Mouse (Mus musculus) megakaryocyte, embryonic 14.5 days (primary cell): Measurements from ENCODE around the gene Camk1. TPM values are rescaled to one million over a fixed set of nuclear protein-coding genes. Genes with fewer than 3 reads are reported as not detected.

Experiments
- H3K27me3 ChIP-seq: replicated peaks from 2 replicates; pipeline ENCODE3; 2012; ENCODE audit warnings: inconsistent platforms
- H3K36me3 ChIP-seq: replicated peaks from 2 replicates; pipeline ENCODE3; 2012; ENCODE audit warnings: low read length, inconsistent platforms, mixed read lengths
- H3K4me1 ChIP-seq: 2 replicates; pipeline ENCODE4 v1.6.1; 2012; ENCODE audit warnings: inconsistent platforms
- H3K4me3 ChIP-seq: replicated peaks from 2 replicates; pipeline ENCODE3; 2012; ENCODE audit warnings: moderate library complexity, mild to moderate bottlenecking, inconsistent platforms
- H3K9me3 ChIP-seq: 2 replicates; pipeline ENCODE4 v1.6.1; 2012; ENCODE audit warnings: inconsistent platforms
- FLI1 ChIP-seq: IDR thresholded peaks from 2 replicates; pipeline ENCODE4 v1.6.1; 2012; ENCODE audit warnings: low read length, inconsistent platforms, mixed read lengths
- GATA1 ChIP-seq: IDR thresholded peaks from 3 replicates; pipeline ENCODE4 v1.6.1; 2012; ENCODE audit warnings: mixed read lengths, low read length, inconsistent platforms, borderline replicate concordance
- polyA plus RNA-seq: library from polyadenylated mRNA; stranded (reverse); fragments of >175 nt; gene quantifications from 2 replicates; pipeline ENCODE4 v1.2.3, GENCODE M21; 2012; ENCODE audit warnings: low replicate concordance; ENCODE audit not compliant: insufficient read depth

The Camk1 gene
- polyA plus RNA-seq, 1 experiment, result 31.4 TPM

DNA sequence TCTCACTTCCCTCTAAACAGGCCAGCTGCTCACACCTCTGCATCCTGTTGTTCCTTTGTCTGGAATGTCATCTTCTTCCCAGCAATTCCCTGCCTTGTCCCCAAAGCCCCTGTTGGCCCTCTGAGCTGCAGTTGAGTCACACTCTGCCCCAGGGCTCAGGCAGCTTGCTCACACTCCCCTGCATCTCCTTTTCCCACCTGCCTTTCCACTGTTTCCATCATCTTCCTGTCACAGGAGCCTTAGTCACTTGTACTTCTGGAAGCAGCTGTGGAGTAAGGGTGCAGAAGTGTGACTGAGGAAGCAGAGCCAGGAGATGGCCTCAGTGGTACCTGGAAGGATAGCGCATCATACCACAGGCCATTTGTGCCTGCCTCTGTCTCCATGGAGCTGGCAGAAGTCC, 18.5 kb upstream of the Camk1 start:
- peak overlapping the region; percentile 21 for H3K4me3 ChIP-seq
- peaks cover 13% of the 10 kb centered on the region for H3K27me3 ChIP-seq
- H3K9me3 ChIP-seq, result no peaks in the 10 kb centered on the region
- peaks cover 29% of the 10 kb centered on the region for H3K4me1 ChIP-seq
- TF ChIP-seq FLI1 (no peak), GATA1 (no peak)
- peaks cover 13% of the 10 kb centered on the region for H3K36me3 ChIP-seq

DNA sequence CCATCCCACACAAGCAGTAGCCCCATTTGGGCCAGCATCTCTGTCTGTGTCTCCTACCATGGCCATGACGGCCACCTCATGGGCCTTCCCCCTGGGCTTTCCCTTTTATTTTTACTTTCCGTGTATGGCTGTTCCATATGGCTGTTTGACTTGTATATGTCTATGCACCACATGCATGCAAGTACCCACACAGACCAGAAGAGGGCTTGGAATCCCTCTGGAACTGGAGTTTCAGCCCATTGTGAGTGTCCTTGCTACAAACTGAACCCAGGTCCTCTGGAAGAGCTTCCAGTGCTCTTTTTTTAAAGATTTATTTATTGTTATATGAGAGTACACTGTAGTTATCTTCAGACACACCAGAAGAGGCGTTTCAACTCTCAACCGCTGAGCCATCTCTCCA, 17.7 kb upstream of the Camk1 start:
- no peaks in the 10 kb centered on the region for H3K9me3 ChIP-seq
- H3K4me3 ChIP-seq, result no peak overlapping the region
- TF ChIP-seq GATA1, result no peak
- no peak for TF ChIP-seq FLI1
- peaks cover 29% of the 10 kb centered on the region for H3K4me1 ChIP-seq
- peaks cover 15% of the 10 kb centered on the region for H3K27me3 ChIP-seq
- H3K36me3 ChIP-seq, result peaks cover 5% of the 10 kb centered on the region

DNA sequence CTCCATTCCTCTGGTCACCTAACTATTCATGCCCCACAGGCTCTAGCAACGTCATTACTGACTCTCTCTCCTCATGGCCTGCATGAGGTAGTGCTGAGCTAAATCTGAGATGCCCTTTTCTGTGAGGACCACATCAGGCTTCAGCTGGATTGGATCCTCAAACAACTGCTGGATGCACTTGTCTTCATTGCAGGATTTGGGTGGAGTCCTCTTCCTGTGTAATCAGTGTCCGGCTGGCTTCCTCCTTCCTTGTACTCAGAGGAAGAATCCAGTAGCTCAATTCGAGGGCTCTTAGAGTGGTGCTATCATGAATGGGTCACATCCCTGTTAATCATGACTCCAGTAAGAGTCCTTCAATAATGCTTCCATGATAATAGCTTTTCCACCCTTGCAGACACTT, 9.9 kb upstream of the Camk1 start:
- peaks cover 10% of the 10 kb centered on the region for H3K27me3 ChIP-seq
- no peak overlapping the region for H3K4me3 ChIP-seq
- no peaks in the 10 kb centered on the region for H3K9me3 ChIP-seq
- TF ChIP-seq GATA1 (no peak), FLI1 (no peak)
- H3K4me1 ChIP-seq, result peaks cover 21% of the 10 kb centered on the region
- no peaks in the 10 kb centered on the region for H3K36me3 ChIP-seq

DNA sequence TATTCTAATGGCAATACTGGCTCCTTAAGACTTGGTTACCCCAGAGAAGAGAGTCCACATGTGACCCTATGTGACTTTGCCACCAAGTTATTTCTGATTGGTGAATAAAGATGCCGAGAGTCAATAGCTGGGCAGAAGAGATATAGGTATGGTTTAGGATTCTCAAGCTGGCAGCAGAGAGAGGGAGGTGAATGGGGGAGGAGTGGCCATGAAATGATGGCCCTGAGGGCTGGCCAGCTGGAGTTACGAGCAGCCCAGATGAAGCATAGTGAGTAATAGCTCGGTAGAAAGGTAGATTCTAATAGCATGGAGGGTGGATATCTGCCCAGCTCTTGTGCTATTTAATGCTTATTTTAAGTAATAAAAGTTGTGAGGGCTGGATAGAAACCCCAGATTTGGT, 9.0 kb upstream of the Camk1 start:
- Histone ChIP-seq H3K4me3 (no peak overlapping the region), H3K36me3 (no peaks in the 10 kb centered on the region), H3K9me3 (no peaks in the 10 kb centered on the region), H3K27me3 (peaks cover 6% of the 10 kb centered on the region), H3K4me1 (peaks cover 21% of the 10 kb centered on the region)
- TF ChIP-seq FLI1 (no peak), GATA1 (no peak)

DNA sequence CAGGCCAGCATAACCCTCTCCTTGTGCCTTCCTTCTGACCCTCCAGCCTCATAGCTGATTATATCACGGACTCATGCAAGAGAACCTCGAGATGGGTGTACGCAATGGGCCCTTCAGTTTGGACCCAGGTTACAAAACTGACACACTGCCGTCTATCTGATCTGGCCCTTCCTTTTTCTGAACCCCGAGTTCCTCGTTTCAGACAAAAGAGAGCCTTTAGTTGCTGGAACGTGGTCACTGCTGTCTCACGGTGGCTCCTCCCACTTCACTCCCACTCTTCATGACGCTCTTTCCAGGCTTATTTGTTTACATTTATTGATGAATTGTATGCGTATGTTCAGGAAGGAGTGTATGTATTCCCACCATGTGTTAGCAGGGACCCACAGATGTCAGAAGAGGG, 7.9 kb upstream of the Camk1 start:
- H3K36me3 ChIP-seq, result no peaks in the 10 kb centered on the region
- no peaks in the 10 kb centered on the region for H3K9me3 ChIP-seq
- H3K27me3 ChIP-seq, result peaks cover 4% of the 10 kb centered on the region
- H3K4me3 ChIP-seq, result no peak overlapping the region
- peaks cover 21% of the 10 kb centered on the region for H3K4me1 ChIP-seq
- TF ChIP-seq GATA1 (no peak), FLI1 (no peak)

DNA sequence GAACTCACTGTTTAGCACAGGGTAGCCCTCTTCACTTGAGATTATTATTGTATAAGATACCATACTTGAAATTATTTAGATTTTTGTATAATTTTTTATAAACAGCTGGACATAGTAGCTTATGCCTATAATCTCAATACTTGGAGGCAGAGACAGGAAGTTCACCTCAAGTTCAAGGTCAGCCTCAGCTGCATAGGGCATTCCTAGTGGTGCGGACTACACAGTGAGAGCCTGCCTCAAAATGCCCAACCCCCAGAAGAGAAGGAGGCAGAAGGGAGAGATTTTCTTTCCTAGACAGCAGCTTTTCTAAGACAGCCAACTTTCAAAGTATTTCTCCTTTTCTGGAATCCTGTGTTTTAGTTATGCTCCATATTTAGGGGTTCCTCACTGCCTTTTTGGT, 7.4 kb upstream of the Camk1 start:
- Histone ChIP-seq H3K36me3 (no peaks in the 10 kb centered on the region), H3K9me3 (no peaks in the 10 kb centered on the region), H3K27me3 (peaks cover 4% of the 10 kb centered on the region), H3K4me3 (no peak overlapping the region), H3K4me1 (peaks cover 21% of the 10 kb centered on the region)
- TF ChIP-seq GATA1, result no peak
- TF ChIP-seq FLI1, result no peak

DNA sequence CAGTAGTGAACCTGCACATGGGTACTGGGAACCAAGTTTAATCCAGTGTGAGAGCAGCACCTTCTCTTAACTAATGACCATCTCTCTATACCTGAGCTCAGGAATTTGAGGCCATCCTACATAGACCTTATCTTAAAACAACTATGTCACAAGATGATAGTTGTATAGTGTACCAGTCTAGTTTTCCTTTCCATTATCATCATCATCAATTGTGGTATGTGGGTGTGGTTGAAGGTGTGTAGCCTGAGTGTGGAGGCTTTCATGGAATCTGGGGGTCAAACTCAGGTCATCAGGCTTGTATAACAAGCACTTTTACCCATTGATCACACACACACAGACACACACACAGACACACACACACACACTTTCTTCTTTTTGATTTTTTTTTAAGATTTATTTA, 6.8 kb upstream of the Camk1 start:
- H3K4me1 ChIP-seq, result peaks cover 18% of the 10 kb centered on the region
- H3K27me3 ChIP-seq, result peaks cover 4% of the 10 kb centered on the region
- H3K36me3 ChIP-seq, result no peaks in the 10 kb centered on the region
- no peaks in the 10 kb centered on the region for H3K9me3 ChIP-seq
- H3K4me3 ChIP-seq, result no peak overlapping the region
- no peak for TF ChIP-seq GATA1
- no peak for TF ChIP-seq FLI1

DNA sequence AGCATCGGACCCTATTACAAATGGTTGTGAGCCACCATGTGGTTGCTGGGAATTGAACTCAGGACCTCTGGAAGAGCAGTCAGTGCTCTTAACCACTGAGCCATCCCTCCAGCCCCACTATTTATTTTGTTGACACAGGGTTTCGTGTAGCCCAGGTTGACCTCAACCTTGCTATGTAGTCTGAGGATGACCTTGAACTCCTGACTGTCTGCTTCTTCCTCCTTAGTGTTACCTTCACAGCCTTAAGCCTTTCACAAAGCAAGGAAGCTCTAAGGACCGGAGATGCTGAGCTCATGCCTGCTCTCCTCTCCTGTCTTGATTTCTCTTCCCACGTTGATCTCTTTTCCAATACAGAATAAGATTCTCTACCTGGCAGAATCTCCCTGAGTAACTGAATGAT, 3.1 kb upstream of the Camk1 start:
- peaks cover 38% of the 10 kb centered on the region for H3K4me1 ChIP-seq
- H3K27me3 ChIP-seq, result peaks cover 23% of the 10 kb centered on the region
- no peak overlapping the region for H3K4me3 ChIP-seq
- no peaks in the 10 kb centered on the region for H3K9me3 ChIP-seq
- TF ChIP-seq FLI1 (no peak), GATA1 (no peak)
- no peaks in the 10 kb centered on the region for H3K36me3 ChIP-seq

DNA sequence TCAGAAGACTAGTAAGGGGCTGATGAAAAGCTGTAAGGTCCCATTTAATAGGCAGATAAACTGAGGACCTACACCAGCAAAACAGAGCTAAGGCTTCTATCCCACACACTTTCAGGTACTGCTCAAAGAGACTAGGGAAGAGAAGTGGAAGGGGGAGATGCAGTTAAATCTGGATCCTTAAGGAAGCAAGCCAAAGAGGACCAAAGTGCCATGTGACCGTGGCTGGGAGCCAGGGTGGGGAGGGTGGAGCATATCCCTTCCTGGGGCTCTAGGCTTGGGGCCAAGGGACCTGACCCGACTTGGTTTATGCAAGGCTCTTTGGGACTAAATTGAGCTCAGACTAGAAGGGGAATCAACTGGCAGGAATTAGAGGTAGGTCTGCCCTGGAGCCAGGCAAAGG, 537 bp upstream of the Camk1 start:
- Histone ChIP-seq H3K9me3 (no peaks in the 10 kb centered on the region), H3K4me1 (peaks cover 55% of the 10 kb centered on the region), H3K27me3 (peaks cover 26% of the 10 kb centered on the region), H3K36me3 (peaks cover 17% of the 10 kb centered on the region), H3K4me3 (no peak overlapping the region)
- no peak for TF ChIP-seq GATA1
- no peak for TF ChIP-seq FLI1

DNA sequence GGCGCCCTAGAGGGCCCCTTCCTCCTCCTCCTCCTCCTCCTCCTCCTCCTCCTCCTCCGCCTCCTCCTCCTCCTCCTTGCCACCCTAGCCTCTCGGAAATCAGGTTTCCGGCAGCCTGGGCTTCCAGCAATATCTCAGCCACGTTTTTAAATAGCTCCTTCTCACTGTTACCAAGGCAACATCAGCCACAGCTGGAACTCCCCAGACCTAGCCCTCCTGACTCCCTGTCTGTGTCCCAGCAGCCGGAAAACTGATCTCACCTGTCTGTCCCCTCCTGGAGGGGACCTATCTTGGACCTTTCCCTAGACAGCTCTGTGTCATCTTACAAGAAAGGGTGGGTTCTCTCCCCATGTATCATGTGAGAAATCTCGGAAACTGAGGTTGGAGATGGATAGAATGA, 1.5 kb downstream of the Camk1 start:
- peaks cover 67% of the 10 kb centered on the region for H3K4me1 ChIP-seq
- peak overlapping the region; percentile 62 for H3K4me3 ChIP-seq
- no peak for TF ChIP-seq GATA1
- TF ChIP-seq FLI1, result no peak
- peaks cover 37% of the 10 kb centered on the region for H3K36me3 ChIP-seq
- H3K9me3 ChIP-seq, result no peaks in the 10 kb centered on the region
- H3K27me3 ChIP-seq, result peaks cover 28% of the 10 kb centered on the region

DNA sequence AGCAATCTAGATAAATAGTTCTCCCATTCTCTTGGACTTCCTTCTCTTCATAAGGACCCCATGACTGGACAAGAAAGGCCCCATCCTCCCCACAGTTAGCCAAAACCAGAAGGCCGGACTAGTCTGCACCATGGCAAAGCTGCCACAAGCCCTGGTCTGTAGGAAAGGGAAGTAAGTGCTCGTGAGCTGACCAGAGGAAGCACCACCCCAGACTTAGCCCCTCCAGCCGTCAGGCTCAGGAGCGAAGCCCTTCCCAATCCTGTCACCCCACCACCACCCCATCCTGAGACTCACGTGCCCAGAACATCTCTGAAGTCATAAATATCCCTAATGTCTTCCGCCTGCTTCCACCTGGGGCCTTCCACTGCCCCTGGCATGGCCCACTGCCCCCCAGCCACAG, 2.2 kb downstream of the Camk1 start:
- peaks cover 43% of the 10 kb centered on the region for H3K36me3 ChIP-seq
- no peak for TF ChIP-seq FLI1
- no peak for TF ChIP-seq GATA1
- H3K27me3 ChIP-seq, result peaks cover 28% of the 10 kb centered on the region
- no peaks in the 10 kb centered on the region for H3K9me3 ChIP-seq
- H3K4me3 ChIP-seq, result peak overlapping the region; percentile 51
- peaks cover 71% of the 10 kb centered on the region for H3K4me1 ChIP-seq
